Mouse (Mus musculus): Measurements from ENCODE around the gene Them7. TPM values are rescaled to one million over a fixed set of nuclear protein-coding genes. Genes with fewer than 3 reads are reported as not detected.

Them7 gene
- polyA plus RNA-seq, 1 experiment from 2014 or later = 0.13 TPM

- Histone ChIP-seq H3K9me3 (replicated peaks) (no peaks in the 10 kb centered on the region), H3K4me3 (no peak overlapping the region), H3K27ac (no peak overlapping the region), H3K4me1 (peaks cover 6% of the 10 kb centered on the region; the same call in 1 of the 2 replicates), H3K4me2 (replicated peaks) (no peak overlapping the region), H3K9ac (no peak overlapping the region), H3K27me3 (peaks cover 2% of the 10 kb centered on the region; the same call in 1 of the 2 replicates), H3K36me3 (no peaks in the 10 kb centered on the region)
- ATAC-seq (ENCODE audit: low FRiP score) = no peak
- 76% methylated on average over 2 of the region's 2 CpGs for WGBS
Measured at GRCm38 (mm10) chr2:105237841-105238240, 13.7 kb downstream of the Them7 start.

GRCm38 (mm10) chr2:105238775-105239174, 14.7 kb downstream of the Them7 start:
- WGBS = 19% methylated on average over 3 of the region's 3 CpGs
- ATAC-seq (ENCODE audit: low FRiP score) = peak; percentile 63

GRCm38 (mm10) chr2:105240631-105241030, 16.5 kb downstream of the Them7 start:
- Histone ChIP-seq H3K4me3 (no peak overlapping the region), H3K9me3 (replicated peaks) (no peaks in the 10 kb centered on the region), H3K4me2 (replicated peaks) (no peak overlapping the region), H3K36me3 (no peaks in the 10 kb centered on the region), H3K4me1 (peaks cover 7% of the 10 kb centered on the region; the same call in 1 of the 2 replicates), H3K27me3 (0 out of 2 replicates have a peak, but pooled peaks cover 2% of the 10 kb centered on the region), H3K9ac (no peak overlapping the region), H3K27ac (no peak overlapping the region)
- ATAC-seq (ENCODE audit: low FRiP score) = no peak
- 75% methylated on average over 1 of the region's 1 CpGs for WGBS

More at GRCm38 (mm10) chr2:105238775-105239174, 14.7 kb downstream of the Them7 start:
- Histone ChIP-seq H3K4me3 (no peak overlapping the region), H3K27ac (no peak overlapping the region), H3K4me2 (replicated peaks) (no peak overlapping the region), H3K9ac (no peak overlapping the region), H3K36me3 (no peaks in the 10 kb centered on the region), H3K9me3 (replicated peaks) (no peaks in the 10 kb centered on the region), H3K27me3 (peaks cover 2% of the 10 kb centered on the region; the same call in 1 of the 2 replicates), H3K4me1 (peaks cover 8% of the 10 kb centered on the region; the same call in 1 of the 2 replicates)

- Histone ChIP-seq H3K9ac (no peak overlapping the region), H3K4me3 (no peak overlapping the region), H3K4me1 (0 out of 2 replicates have a peak, but pooled peaks cover 2% of the 10 kb centered on the region), H3K9me3 (replicated peaks) (no peaks in the 10 kb centered on the region), H3K27ac (no peak overlapping the region), H3K4me2 (replicated peaks) (no peak overlapping the region), H3K27me3 (no peaks in the 10 kb centered on the region), H3K36me3 (no peaks in the 10 kb centered on the region)
- no peak for ATAC-seq (ENCODE audit: low FRiP score)
- WGBS = 50% methylated on average over 7 of the region's 7 CpGs
Measured at GRCm38 (mm10) chr2:105242940-105243339, 18.8 kb downstream of the Them7 start.

DNA sequence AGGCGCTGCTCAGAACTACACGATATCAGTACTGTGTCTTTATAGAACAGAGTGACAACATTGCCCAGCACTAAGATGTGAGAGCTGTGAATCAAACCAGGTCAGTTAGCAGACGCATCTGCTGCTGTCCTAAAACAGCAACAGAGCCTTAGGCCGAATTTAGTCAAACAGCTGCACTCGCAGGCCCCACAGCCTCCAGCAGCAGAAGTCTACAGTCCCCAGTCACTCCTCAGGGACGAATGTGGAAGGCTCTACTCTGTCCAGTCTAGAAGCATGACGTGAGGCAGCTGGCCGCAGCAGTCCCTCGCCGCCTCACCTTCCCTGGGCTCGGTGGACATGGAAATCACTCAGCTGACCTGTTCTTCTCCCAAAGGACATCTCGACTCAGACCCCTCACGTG, 20.6 kb downstream of the Them7 start:
- Histone ChIP-seq H3K4me2 (replicated peaks) (no peak overlapping the region), H3K36me3 (no peaks in the 10 kb centered on the region), H3K9ac (no peak overlapping the region), H3K27ac (no peak overlapping the region), H3K4me3 (no peak overlapping the region), H3K4me1 (0 out of 2 replicates have a peak, but pooled peaks cover 2% of the 10 kb centered on the region), H3K9me3 (replicated peaks) (no peaks in the 10 kb centered on the region), H3K27me3 (no peaks in the 10 kb centered on the region)
- WGBS = 69% methylated on average over 13 of the region's 13 CpGs
- no peak for ATAC-seq (ENCODE audit: low FRiP score)

DNA sequence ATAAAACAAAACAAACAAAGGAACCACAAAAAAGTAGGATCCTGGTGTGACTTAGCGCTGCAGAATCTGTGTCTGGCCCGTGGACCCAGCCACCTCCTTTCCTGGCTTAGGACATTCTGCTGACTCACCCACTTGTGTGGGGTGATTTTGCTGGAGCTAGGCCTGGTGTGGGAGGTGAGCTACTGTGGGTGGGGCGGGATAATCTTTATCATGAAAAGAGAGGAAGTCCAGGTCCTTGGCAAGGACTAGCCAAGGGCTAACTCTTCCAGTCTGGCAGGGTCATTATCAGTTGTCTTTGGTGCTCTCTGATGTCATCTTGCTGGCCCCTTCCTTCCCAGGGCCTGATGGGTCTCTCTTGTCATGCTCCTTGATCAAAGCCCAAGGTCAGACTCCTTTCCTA, 27.9 kb downstream of the Them7 start:
- H3K9ac ChIP-seq = no peak overlapping the region

GRCm38 (mm10) chr2:105252824-105253223, 28.7 kb downstream of the Them7 start:
- peak; percentile 84 for ATAC-seq (ENCODE audit: low FRiP score)
- H3K9ac ChIP-seq = no peak overlapping the region
- no peak overlapping the region for H3K27ac ChIP-seq
- no peaks in the 10 kb centered on the region for H3K9me3 ChIP-seq (replicated peaks)
- no peaks in the 10 kb centered on the region for H3K4me1 ChIP-seq
- 62% methylated on average over 7 of the region's 7 CpGs for WGBS
- H3K4me3 ChIP-seq = no peak overlapping the region
- no peak overlapping the region for H3K4me2 ChIP-seq (replicated peaks)
- H3K36me3 ChIP-seq = no peaks in the 10 kb centered on the region
- H3K27me3 ChIP-seq = no peaks in the 10 kb centered on the region

More for the DNA sequence above, 27.9 kb downstream of the Them7 start:
- WGBS = 90% methylated on average over 3 of the region's 3 CpGs
- Histone ChIP-seq H3K27ac (no peak overlapping the region), H3K4me3 (no peak overlapping the region), H3K4me1 (no peaks in the 10 kb centered on the region), H3K27me3 (no peaks in the 10 kb centered on the region), H3K4me2 (replicated peaks) (no peak overlapping the region), H3K9me3 (replicated peaks) (no peaks in the 10 kb centered on the region), H3K36me3 (no peaks in the 10 kb centered on the region)
- no peak for ATAC-seq (ENCODE audit: low FRiP score)

- no peaks in the 10 kb centered on the region for H3K4me1 ChIP-seq
- no peaks in the 10 kb centered on the region for H3K9me3 ChIP-seq (replicated peaks)
- H3K4me2 ChIP-seq (replicated peaks) = no peak overlapping the region
- H3K27ac ChIP-seq = no peak overlapping the region
- no peaks in the 10 kb centered on the region for H3K36me3 ChIP-seq
- 63% methylated on average over 4 of the region's 4 CpGs for WGBS
- no peak overlapping the region for H3K9ac ChIP-seq
- no peak overlapping the region for H3K4me3 ChIP-seq
- no peak for ATAC-seq (ENCODE audit: low FRiP score)
- peaks cover 4% of the 10 kb centered on the region; the same call in 1 of the 2 replicates for H3K27me3 ChIP-seq
Measured at GRCm38 (mm10) chr2:105255457-105255856, 31.3 kb downstream of the Them7 start.

- no peak overlapping the region for H3K9ac ChIP-seq
- H3K36me3 ChIP-seq = no peaks in the 10 kb centered on the region
- no peak overlapping the region for H3K4me2 ChIP-seq (replicated peaks)
- H3K27me3 ChIP-seq = peaks cover 4% of the 10 kb centered on the region; the same call in 1 of the 2 replicates
- H3K9me3 ChIP-seq (replicated peaks) = no peaks in the 10 kb centered on the region
- ATAC-seq (ENCODE audit: low FRiP score) = peak; percentile 46; the same call in 1 of the 2 replicates
- no peak overlapping the region for H3K27ac ChIP-seq
- H3K4me3 ChIP-seq = no peak overlapping the region
- 65% methylated on average over 2 of the region's 2 CpGs for WGBS
- H3K4me1 ChIP-seq = no peaks in the 10 kb centered on the region
Measured at GRCm38 (mm10) chr2:105256427-105257071, 32.4 kb downstream of the Them7 start.

DNA sequence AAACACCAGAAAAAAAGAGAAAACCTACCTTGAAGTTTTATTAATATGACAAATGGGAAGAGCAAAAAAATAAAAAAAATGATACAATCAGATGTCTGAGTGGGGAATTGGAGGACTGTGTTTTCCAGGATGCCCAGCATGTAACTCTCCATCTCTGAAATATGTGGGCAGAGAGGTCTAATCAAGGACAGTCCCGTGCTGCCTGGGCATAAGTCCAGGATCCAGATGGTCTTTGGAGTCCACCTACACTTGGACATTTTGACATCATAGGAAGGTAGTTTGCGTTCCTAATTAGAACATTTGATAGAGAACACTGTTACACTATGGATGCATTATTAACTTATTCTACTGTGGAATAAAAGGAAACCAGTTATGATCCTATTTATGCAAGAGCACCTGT, 33.3 kb downstream of the Them7 start:
- Histone ChIP-seq H3K4me3 (no peak overlapping the region), H3K4me2 (replicated peaks) (no peak overlapping the region), H3K9ac (no peak overlapping the region), H3K27ac (no peak overlapping the region), H3K27me3 (peaks cover 4% of the 10 kb centered on the region; the same call in 1 of the 2 replicates), H3K4me1 (no peaks in the 10 kb centered on the region), H3K9me3 (replicated peaks) (no peaks in the 10 kb centered on the region), H3K36me3 (no peaks in the 10 kb centered on the region)
- ATAC-seq (ENCODE audit: low FRiP score) = no peak
- 81% methylated on average over 2 of the region's 2 CpGs for WGBS

DNA sequence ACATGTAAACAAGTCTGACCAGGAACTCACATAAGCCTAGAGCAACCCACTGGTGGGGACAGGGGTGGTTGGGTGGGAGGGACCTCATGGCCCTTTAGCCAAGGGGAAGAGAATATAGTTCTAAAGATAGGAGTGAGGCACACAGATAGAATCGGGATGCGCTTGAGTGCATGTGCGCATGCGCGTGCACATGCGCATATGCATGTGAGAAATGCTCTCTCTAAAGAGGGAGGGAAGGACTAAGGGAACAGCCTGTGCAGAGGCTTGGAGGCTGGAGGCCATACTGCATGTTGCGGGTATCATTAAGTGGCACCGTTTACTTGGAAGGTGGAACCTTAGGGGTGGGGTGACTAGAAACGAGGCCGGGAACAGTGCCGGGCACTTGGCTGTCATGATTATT, 37.2 kb downstream of the Them7 start:
- WGBS = 94% methylated on average over 11 of the region's 11 CpGs
- ATAC-seq (ENCODE audit: low FRiP score) = no peak

DNA sequence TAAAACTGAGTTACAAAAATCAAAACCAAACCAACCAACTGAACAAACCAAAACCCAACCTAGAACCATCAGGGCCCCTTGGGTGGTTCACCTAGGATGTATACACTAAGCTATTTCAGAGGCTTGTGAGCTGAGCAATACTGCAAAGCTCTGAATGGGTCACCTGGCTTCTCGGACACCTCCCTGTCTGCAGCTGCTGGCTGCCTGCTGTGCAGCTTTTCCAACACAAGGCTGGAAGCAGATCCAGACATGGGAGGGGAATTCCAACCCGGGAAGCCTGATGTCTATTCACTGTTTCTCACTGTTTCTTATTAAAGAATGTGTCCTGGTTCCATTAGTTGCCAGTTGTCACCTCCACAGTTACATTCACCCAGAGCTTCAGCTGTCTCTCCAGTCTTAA, 39.1 kb downstream of the Them7 start:
- Histone ChIP-seq H3K9me3 (replicated peaks) (no peaks in the 10 kb centered on the region), H3K4me3 (no peak overlapping the region), H3K4me1 (no peaks in the 10 kb centered on the region), H3K27me3 (peaks cover 4% of the 10 kb centered on the region; the same call in 1 of the 2 replicates), H3K36me3 (no peaks in the 10 kb centered on the region), H3K4me2 (replicated peaks) (no peak overlapping the region), H3K9ac (no peak overlapping the region), H3K27ac (no peak overlapping the region)
- no peak for ATAC-seq (ENCODE audit: low FRiP score)
- WGBS = 26% methylated on average over 2 of the region's 2 CpGs

More for the DNA sequence above, 37.2 kb downstream of the Them7 start:
- peaks cover 4% of the 10 kb centered on the region; the same call in 1 of the 2 replicates for H3K27me3 ChIP-seq
- no peak overlapping the region for H3K9ac ChIP-seq
- no peaks in the 10 kb centered on the region for H3K4me1 ChIP-seq
- H3K4me3 ChIP-seq = no peak overlapping the region
- no peaks in the 10 kb centered on the region for H3K9me3 ChIP-seq (replicated peaks)
- H3K4me2 ChIP-seq (replicated peaks) = no peak overlapping the region
- H3K27ac ChIP-seq = no peak overlapping the region
- H3K36me3 ChIP-seq = no peaks in the 10 kb centered on the region

Data from hindbrain, embryonic 12.5 days (tissue).